Mouse (Mus musculus) adrenal gland, postnatal 4 days (tissue): Measurements from ENCODE around the gene Tada3. TPM values are rescaled to one million over a fixed set of nuclear protein-coding genes. Genes with fewer than 3 reads are reported as not detected.

Experiments
- DNase-seq, 2 experiments: peaks; one replicate each; pipeline ENCODE4 v3.0.0; 2021 to 2022; ENCODE audit warnings: low spot score in 2 of 2, mixed read lengths in 2 of 2
- total RNA-seq, 2 experiments: library from RNA; stranded (reverse); gene quantifications; 2 replicates each; pipeline ENCODE4 v1.2.3; 2021

Gene Tada3
- total RNA-seq, 2 experiments from 2014 or later, result 41.3 to 44.6 TPM

DNA sequence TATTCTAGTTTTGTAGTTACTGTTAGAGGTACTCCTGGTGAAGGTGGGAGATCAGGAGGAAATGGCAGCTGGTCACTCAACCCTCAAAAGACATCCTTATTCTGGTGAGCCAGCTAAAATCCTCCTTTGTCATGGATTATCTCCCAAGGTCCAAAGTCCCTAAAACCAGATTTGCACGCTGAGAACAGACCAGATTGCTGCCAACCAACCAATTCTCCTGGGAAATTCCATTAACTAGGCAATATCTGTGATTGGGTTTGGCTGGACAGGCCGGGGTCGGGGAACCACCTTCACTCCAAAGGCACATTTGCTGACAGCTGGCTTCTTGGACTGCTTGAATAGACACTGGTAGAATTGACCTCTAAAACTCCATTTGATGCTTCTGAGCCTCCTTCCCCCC, 13.0 kb upstream of the Tada3 start:
- no peak for DNase-seq

DNA sequence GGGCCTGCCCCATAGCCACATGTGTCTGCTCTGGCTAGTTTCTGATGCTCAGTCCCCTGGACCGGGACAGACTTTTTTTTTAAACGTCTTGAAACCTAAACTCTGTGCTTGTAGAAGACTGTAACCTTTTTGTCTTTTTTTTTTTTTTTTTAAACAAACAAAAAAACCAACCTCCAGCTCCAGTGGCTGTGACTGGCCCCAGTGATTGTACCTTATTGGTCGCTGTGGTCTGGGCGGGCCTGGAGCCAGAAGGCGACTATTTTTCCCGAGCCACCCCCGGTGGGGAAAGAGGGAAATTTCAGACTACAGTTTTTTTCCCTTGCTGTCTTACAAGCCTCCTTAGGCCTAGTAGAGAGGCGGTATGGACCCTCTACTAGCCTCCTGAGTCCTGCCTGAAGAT, 11.3 kb upstream of the Tada3 start, which contains the start of gene Ttll3:
Gene Ttll3, plus strand, starts transcription at position 301 of the 400 bp plus-strand sequence.
- no peak for DNase-seq

DNA sequence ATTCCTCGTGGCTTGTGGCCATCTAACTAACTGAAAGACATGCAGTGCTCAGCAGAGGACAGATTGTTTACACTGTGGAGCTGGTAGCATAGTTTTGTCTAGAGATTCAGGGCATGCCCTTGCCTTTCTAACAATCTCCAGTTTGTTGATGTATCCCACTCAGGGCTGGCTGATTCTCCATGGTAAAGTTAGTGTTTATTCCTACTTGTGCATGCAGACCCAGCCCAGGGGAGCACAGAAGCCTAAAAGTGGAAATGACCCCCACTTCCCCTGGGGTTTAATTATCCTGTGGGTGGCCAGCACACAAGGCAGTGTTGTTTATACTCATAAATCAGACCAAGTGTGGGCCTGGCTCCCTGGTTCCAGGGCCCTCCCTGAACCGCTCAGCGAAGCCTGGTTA, 8.3 kb upstream of the Tada3 start:
- no peak for DNase-seq

DNA sequence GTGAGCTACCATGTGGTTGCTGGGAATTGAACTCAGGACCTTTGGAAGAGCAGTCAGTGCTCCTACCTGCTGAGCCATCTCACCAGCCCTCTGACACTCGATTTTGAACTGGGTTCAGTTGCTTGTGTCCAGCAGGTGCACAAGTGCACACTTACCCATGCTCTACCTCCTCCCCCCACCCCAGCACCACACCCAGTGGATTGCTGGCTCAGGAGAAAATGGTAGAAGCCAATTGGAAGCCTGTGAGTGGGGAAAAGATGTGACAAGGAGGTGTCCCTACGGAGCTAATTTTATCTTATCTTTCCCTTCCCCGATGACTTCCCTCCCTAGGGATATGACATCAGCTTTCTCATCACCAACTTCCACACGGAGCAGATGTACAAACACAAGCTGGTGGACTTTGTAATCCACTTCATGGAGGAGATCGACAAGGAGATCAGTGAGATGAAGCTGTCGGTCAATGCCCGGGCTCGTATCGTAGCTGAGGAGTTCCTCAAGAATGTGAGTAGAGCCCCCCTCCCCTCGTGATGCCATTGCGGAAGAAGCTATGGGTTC, 7.6 kb upstream of the Tada3 start:
- DNase-seq, result no peak

DNA sequence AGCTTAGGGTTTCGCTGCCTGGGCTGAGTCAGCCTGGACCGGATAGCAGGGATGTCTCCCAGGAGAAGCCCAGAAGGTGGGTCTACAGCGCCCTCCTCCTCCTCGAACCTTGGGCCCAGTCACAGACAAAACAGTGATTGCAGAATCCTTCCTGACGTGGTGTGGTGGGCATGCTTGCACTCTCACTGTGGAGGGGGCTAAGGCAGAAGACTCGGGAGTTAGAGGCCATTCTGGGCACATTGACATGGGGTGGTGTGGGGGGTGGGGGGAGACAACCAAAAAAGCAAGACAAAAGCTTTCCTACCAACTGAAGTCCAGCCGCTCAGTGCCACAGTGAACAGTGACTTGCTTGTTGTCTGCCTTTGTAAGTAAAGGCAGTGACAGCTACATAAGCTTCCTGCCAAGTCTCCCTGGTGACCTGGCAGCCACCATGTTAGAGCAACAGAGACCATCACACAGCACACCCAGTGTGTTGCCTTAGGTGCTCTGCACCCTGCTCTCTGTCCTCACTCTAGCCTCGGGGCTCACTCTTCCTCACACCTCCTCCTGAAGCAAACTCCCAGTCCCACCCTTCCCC, 6.8 kb upstream of the Tada3 start:
- DNase-seq, result no peak

DNA sequence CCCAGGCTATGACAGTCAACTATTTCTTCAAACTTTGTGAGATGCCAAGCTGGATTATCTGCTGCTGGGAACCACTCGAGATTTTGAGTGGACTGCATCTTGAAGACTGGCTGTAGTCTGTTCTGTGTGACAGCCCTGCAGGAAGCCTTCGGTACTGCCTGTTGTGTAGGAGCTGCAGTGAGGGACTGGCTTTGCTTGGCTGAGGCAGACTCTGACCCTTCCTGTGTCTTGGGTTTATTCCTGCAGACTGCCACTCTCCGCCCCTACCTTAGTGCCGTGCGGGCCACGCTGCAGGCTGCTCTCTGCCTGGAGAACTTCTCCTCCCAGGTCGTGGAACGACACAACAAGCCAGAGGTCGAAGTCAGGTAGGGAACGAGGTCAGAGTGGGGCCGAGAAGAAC, 2.8 kb upstream of the Tada3 start:
- no peak for DNase-seq

DNA sequence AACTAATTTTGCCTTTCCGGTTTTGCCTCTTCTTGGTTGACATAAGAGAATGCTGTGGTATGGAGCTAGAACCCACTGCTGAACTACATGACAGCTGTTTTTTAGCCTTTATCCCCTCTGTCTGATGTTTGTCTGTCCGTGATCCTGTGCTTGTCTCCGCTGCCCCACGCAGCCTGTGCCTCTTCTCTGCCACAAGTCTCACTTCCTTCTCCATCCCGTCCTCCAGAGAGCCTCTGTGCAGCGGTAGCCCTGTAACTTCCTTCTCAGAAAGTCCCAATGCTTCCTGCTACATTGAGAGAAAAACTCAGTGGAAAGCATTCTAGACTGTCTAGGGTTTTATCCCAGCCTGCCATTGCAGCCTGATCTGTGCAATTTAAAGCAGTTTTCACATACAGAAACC, 1.6 kb upstream of the Tada3 start:
- no peak for DNase-seq

DNA sequence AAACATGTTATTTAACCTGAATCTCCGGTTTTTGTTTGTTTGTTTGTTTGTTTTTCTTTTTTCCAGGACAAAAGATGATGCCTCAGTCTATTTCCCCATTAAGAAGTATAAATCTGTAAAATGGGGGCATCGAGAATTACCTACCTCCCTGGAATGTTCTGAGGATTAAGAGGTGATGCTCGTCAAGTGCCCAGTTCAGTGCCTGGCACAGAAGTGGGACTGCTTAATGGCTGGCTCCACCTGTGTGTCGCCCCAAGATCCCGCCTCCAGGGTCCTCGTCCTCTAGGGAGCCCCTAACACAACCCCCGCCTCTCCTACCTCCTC, 549 bp downstream of the Tada3 start:
- DNase-seq, result no peak

DNA sequence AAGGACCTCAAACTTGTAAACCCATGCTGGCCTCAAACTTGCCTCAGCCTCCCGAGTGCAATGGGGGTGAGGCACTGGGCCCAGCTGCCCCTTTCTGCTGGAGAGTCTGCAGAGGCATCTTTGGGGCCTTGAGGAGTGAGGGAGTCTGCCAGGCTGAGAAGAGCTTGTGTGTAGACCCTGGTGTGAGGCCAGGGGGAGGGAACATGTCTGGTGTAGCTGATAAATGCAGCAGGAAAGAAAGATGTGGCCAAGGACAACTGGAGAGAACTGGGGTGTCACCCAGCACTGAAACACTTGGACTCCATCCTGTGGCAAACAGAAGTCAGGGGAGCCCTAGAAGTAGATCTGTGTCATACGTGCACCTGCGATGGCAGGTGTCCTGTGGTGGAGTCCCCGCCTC, 4.2 kb downstream of the Tada3 start:
- DNase-seq, result no peak

DNA sequence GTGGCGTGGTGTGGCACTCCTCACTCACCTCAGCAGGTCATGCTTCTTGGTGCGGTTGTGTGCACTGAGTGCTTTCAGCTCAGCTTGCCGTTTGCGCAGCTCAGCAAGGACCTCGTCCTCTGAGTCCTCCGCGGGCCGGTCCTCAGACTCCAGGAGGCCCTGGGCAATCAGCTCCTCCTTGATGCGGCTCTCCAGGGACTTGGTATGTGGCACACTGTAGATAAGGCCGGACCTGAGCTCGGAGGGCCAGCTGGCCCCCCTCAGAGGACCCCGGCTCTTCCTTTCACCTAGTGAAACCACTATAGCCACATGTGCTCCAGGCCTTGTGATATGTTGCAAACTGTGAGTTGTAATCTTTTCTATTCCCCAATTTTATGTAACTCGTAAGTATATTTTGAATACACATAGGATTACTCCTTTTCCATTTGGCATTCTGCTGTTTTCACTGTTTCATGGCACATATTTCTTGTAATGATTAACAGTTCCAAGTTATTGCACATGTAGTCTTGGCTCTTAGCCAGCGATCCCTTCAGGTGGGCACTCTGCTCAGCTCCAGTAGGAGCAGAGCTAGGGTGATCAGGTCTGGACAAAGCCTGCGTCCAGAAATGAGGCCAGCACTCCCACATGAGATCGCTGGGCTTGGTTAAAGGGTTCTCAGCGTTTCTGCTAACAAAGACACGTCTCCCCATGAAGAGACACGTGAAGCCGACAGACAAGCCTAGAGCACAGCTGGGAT, 7.3 kb downstream of the Tada3 start:
- DNase-seq, result no peak

DNA sequence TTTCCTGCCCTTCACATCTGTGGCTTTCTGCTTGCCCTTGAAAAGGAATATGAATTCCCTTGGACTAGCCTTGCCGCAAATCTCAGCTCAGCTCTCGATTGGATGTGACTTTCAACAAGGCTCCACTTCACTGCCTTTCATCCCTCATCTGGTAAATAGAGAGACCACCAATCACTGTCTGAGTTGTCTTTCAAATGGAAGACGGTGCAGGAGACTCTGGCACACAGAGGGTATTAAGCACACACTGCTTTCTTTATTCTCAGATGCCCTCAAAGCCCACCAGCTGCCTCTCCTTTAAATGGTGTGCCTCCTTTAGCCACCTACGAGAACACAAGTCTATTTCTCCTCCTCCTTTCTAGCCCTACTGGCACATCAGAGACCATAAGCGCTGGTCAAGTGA, 9.1 kb downstream of the Tada3 start:
- DNase-seq, result no peak

DNA sequence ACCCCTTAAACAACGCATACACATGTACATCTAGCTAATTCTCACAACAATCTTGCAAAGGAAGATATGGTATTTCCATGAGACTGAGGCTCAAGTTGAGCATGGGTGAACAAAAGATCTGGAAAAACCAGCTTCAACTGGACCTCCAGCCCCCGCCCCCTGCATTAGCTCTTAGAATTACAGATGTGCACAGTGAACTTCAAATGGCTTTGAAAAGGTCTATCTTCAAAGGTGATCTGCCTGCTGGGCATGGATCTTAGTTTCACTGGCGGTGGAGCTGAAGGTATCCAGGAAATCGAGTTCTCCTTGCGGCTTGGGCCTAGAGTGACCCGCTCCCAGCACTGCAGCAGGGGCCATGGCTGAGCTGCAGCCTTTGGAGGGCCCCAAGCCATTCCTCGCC, 9.6 kb downstream of the Tada3 start:
- no peak for DNase-seq

DNA sequence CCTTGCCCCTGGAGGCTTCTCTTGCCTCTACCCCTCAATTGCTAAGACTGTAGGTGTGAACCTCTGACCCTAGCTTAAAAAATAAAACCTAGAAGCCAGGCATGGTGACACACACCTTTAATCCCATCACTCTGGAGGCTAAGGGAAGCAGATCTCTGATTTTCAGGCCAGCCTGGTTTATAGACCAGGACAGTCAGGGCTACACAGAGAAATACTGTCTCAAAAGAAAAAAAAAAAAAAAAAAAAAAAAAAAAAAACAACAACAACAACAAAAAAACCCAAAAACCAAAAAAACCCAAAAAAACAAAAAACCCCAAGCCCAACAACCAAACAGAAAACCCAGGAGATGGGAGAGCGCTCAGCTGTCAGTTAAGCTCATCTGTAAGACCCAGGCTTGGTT, 10.1 kb downstream of the Tada3 start:
- no peak for DNase-seq

DNA sequence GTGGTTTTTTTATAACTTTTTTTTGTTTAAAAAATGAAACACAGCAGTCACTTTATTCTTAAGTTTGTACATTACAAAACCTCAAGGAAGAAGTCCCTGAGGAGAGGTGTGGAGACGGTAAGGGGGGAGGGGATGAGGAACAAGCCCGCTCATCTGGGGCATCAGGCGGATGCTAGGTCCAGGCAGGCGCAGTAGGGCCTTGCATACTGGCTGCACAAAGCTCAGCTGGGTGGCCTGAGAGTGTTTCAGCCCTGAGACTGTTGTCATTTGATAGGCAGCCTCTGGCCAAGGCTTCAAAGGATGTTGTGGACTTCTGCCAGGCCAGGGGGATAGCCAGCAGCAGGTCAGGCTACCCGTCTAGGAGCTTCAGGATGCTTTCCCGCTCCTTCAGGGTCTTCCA, 11.0 kb downstream of the Tada3 start:
- DNase-seq, result no peak

DNA sequence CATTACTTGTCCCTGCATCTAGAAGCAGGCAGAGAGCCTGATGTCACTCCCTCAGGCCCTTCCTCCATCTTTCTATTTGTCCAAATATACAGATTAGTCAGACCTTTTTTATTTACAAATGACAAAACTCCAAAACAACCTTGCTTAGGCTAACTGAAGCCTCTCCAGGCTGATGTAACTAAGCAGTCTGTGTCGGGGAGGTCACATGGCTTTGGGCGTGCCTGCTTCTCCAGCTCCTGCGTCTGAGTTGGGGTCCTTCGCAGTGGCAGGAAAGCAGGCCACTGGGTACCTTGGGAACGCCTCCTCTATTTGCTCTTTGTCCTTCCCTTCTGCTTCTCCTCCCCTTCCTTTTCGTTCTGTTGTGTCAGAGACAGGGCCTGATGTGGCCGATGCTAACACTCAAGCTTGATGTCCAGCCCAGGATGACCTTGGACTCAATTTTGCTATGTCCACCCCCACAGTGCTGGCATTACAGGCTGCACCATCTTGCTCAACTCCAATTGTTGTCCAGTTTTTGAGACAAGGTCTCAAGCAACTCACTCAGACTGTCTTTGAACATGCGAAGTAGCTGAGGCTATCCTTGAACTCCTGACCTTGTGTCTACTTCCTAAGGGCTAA, 13.1 kb downstream of the Tada3 start:
- DNase-seq, result no peak

DNA sequence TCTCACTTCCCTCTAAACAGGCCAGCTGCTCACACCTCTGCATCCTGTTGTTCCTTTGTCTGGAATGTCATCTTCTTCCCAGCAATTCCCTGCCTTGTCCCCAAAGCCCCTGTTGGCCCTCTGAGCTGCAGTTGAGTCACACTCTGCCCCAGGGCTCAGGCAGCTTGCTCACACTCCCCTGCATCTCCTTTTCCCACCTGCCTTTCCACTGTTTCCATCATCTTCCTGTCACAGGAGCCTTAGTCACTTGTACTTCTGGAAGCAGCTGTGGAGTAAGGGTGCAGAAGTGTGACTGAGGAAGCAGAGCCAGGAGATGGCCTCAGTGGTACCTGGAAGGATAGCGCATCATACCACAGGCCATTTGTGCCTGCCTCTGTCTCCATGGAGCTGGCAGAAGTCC, 15.4 kb downstream of the Tada3 start:
- DNase-seq, result no peak

DNA sequence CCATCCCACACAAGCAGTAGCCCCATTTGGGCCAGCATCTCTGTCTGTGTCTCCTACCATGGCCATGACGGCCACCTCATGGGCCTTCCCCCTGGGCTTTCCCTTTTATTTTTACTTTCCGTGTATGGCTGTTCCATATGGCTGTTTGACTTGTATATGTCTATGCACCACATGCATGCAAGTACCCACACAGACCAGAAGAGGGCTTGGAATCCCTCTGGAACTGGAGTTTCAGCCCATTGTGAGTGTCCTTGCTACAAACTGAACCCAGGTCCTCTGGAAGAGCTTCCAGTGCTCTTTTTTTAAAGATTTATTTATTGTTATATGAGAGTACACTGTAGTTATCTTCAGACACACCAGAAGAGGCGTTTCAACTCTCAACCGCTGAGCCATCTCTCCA, 16.2 kb downstream of the Tada3 start:
- DNase-seq, result no peak

DNA sequence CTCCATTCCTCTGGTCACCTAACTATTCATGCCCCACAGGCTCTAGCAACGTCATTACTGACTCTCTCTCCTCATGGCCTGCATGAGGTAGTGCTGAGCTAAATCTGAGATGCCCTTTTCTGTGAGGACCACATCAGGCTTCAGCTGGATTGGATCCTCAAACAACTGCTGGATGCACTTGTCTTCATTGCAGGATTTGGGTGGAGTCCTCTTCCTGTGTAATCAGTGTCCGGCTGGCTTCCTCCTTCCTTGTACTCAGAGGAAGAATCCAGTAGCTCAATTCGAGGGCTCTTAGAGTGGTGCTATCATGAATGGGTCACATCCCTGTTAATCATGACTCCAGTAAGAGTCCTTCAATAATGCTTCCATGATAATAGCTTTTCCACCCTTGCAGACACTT, 24.0 kb downstream of the Tada3 start:
- no peak for DNase-seq

DNA sequence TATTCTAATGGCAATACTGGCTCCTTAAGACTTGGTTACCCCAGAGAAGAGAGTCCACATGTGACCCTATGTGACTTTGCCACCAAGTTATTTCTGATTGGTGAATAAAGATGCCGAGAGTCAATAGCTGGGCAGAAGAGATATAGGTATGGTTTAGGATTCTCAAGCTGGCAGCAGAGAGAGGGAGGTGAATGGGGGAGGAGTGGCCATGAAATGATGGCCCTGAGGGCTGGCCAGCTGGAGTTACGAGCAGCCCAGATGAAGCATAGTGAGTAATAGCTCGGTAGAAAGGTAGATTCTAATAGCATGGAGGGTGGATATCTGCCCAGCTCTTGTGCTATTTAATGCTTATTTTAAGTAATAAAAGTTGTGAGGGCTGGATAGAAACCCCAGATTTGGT, 24.9 kb downstream of the Tada3 start:
- DNase-seq, result no peak

DNA sequence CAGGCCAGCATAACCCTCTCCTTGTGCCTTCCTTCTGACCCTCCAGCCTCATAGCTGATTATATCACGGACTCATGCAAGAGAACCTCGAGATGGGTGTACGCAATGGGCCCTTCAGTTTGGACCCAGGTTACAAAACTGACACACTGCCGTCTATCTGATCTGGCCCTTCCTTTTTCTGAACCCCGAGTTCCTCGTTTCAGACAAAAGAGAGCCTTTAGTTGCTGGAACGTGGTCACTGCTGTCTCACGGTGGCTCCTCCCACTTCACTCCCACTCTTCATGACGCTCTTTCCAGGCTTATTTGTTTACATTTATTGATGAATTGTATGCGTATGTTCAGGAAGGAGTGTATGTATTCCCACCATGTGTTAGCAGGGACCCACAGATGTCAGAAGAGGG, 26.0 kb downstream of the Tada3 start:
- no peak for DNase-seq

DNA sequence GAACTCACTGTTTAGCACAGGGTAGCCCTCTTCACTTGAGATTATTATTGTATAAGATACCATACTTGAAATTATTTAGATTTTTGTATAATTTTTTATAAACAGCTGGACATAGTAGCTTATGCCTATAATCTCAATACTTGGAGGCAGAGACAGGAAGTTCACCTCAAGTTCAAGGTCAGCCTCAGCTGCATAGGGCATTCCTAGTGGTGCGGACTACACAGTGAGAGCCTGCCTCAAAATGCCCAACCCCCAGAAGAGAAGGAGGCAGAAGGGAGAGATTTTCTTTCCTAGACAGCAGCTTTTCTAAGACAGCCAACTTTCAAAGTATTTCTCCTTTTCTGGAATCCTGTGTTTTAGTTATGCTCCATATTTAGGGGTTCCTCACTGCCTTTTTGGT, 26.5 kb downstream of the Tada3 start:
- no peak for DNase-seq

DNA sequence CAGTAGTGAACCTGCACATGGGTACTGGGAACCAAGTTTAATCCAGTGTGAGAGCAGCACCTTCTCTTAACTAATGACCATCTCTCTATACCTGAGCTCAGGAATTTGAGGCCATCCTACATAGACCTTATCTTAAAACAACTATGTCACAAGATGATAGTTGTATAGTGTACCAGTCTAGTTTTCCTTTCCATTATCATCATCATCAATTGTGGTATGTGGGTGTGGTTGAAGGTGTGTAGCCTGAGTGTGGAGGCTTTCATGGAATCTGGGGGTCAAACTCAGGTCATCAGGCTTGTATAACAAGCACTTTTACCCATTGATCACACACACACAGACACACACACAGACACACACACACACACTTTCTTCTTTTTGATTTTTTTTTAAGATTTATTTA, 27.1 kb downstream of the Tada3 start:
- DNase-seq, result no peak

DNA sequence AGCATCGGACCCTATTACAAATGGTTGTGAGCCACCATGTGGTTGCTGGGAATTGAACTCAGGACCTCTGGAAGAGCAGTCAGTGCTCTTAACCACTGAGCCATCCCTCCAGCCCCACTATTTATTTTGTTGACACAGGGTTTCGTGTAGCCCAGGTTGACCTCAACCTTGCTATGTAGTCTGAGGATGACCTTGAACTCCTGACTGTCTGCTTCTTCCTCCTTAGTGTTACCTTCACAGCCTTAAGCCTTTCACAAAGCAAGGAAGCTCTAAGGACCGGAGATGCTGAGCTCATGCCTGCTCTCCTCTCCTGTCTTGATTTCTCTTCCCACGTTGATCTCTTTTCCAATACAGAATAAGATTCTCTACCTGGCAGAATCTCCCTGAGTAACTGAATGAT, 30.8 kb downstream of the Tada3 start:
- no peak for DNase-seq
